Mouse (Mus musculus) stomach, embryonic 16.5 days (tissue): ENCODE data around the gene Tssk4. TPM values are rescaled to one million over a fixed set of nuclear protein-coding genes. Genes with fewer than 3 reads are reported as not detected.
A peak's percentile ranks its signal among the peaks of the same experiment; 100 is the strongest.

Source experiments
- ATAC-seq: fragments of 200-750 bp; cut with Nextera tagmentation; 2 replicates; pipeline ENCODE4 v1.8.0; 2017; ENCODE audit warnings: moderate number of reproducible peaks, moderate TSS enrichment; ENCODE audit not compliant: insufficient read depth, low FRiP score
- H3K27ac ChIP-seq: fragments of 300-500 bp; sonication (generic); 2 replicates; pipeline ENCODE4 v1.5.1; 2014; ENCODE audit warnings: low read length
- H3K27me3 ChIP-seq: fragments of 300-500 bp; sonication (generic); 2 replicates; pipeline ENCODE4 v1.6.1; 2014; ENCODE audit warnings: low read length, control low read depth, mixed read lengths; ENCODE audit not compliant: control insufficient read depth, insufficient read depth
- H3K36me3 ChIP-seq: fragments of 300-500 bp; sonication (generic); 2 replicates; pipeline ENCODE4 v1.6.1; 2014; ENCODE audit warnings: low read length; ENCODE audit not compliant: control insufficient read depth, insufficient read depth
- H3K4me1 ChIP-seq: fragments of 300-500 bp; sonication (generic); 2 replicates; pipeline ENCODE4 v1.6.1; 2014; ENCODE audit warnings: low read length, control low read depth, mixed read lengths; ENCODE audit not compliant: control insufficient read depth, insufficient read depth
- H3K4me2 ChIP-seq: fragments of 300-500 bp; sonication (generic); 2 replicates; pipeline ENCODE4 v1.6.1; 2014; ENCODE audit warnings: low read depth, low read length, mixed read lengths
- H3K4me3 ChIP-seq: fragments of 300-500 bp; sonication (generic); replicated peaks from 2 replicates; pipeline ENCODE4 v1.5.1; 2014; ENCODE audit warnings: mild to moderate bottlenecking, low read length
- H3K9ac ChIP-seq: fragments of 300-500 bp; sonication (generic); 2 replicates; pipeline ENCODE4 v1.6.1; 2014; ENCODE audit warnings: low read length
- H3K9me3 ChIP-seq: fragments of 300-500 bp; sonication (generic); replicated peaks from 2 replicates; pipeline ENCODE4 v1.6.1; 2016; ENCODE audit warnings: low read length, control low read depth; ENCODE audit not compliant: control insufficient read depth
- WGBS: fragments of 180-500 bp; shearing (Covaris S2); extraction: QIAGEN DNeasy Blood & Tissue Kit; methylation state at CpG from one replicate; pipeline ENCODE4 v1.1.7; 2014; 5-methylcytosine and 5-hydroxymethylcytosine counted together
- polyA plus RNA-seq: library from polyadenylated mRNA; unstranded; fragments of >200 nt; fragmentation: Nextera tagmentation; extraction: Ambion mirVana; gene quantifications from 2 replicates; pipeline ENCODE4 v1.2.1, GENCODE M21; 2015

Tssk4 gene
- polyA plus RNA-seq, 1 experiment from 2014 or later: 0.50 TPM

- H3K4me2 ChIP-seq: no peak overlapping the region
- H3K4me1 ChIP-seq: peaks cover 8% of the 10 kb centered on the region
- no peak overlapping the region for H3K9ac ChIP-seq
- WGBS: 45% methylated on average over 2 of the region's 2 CpGs
- H3K9me3 ChIP-seq: no peaks in the 10 kb centered on the region
- no peaks in the 10 kb centered on the region for H3K36me3 ChIP-seq
- ATAC-seq: no peak
- H3K4me3 ChIP-seq: no peak overlapping the region
- H3K27ac ChIP-seq: no peak overlapping the region
- no peaks in the 10 kb centered on the region for H3K27me3 ChIP-seq
These were observed 34.1 kb upstream of the Tssk4 start for GRCm38 (mm10) chr14:55615876-55616275.

GRCm38 (mm10) chr14:55616844-55617243 lies 33.1 kb upstream of the Tssk4 start:
- no peak overlapping the region for H3K27ac ChIP-seq
- H3K27me3 ChIP-seq: no peaks in the 10 kb centered on the region
- H3K9ac ChIP-seq: no peak overlapping the region
- no peaks in the 10 kb centered on the region for H3K36me3 ChIP-seq
- H3K9me3 ChIP-seq: no peaks in the 10 kb centered on the region
- ATAC-seq: no peak
- WGBS: 70% methylated on average over 2 of the region's 2 CpGs
- no peak overlapping the region for H3K4me2 ChIP-seq
- H3K4me1 ChIP-seq: peaks cover 8% of the 10 kb centered on the region
- H3K4me3 ChIP-seq: no peak overlapping the region

- H3K4me2 ChIP-seq: peak within 1 kb of the TSS; percentile 51
- H3K27ac ChIP-seq: no peak within 1 kb of the TSS
- peaks cover 8% of the 10 kb centered on the region for H3K4me1 ChIP-seq
- H3K9me3 ChIP-seq: no peaks in the 10 kb centered on the region
- peak within 1 kb of the TSS; percentile 46 for H3K9ac ChIP-seq
- peak within 1 kb of the TSS; percentile 32 for H3K4me3 ChIP-seq
- no peaks in the 10 kb centered on the region for H3K36me3 ChIP-seq
- no peaks in the 10 kb centered on the region for H3K27me3 ChIP-seq
- ATAC-seq: peak; percentile 88
- 17% methylated on average over 21 of the region's 21 CpGs for WGBS
These were observed 32.2 kb upstream of the Tssk4 start, which contains the start of gene Rec8 for GRCm38 (mm10) chr14:55617822-55618221. TSS of gene Rec8 (plus strand) at chr14:55618037.

GRCm38 (mm10) chr14:55618486-55619195 lies 31.3 kb upstream of the Tssk4 start:
- Histone ChIP-seq H3K27me3 (no peaks in the 10 kb centered on the region), H3K36me3 (no peaks in the 10 kb centered on the region), H3K27ac (no peak overlapping the region), H3K9me3 (no peaks in the 10 kb centered on the region), H3K4me1 (peaks cover 8% of the 10 kb centered on the region), H3K4me3 (peak overlapping the region; percentile 32), H3K4me2 (peak overlapping the region; percentile 51), H3K9ac (peak overlapping the region; percentile 46)
- ATAC-seq: peak; percentile 41; the same call in 1 of the 2 replicates
- 28% methylated on average over 22 of the region's 22 CpGs for WGBS

GRCm38 (mm10) chr14:55628077-55628827 lies 21.7 kb upstream of the Tssk4 start:
- Histone ChIP-seq H3K4me3 (no peak overlapping the region), H3K9ac (no peak overlapping the region), H3K36me3 (peaks cover 26% of the 10 kb centered on the region), H3K27me3 (no peaks in the 10 kb centered on the region), H3K4me2 (no peak overlapping the region), H3K27ac (no peak overlapping the region), H3K9me3 (no peaks in the 10 kb centered on the region), H3K4me1 (no peaks in the 10 kb centered on the region)
- ATAC-seq: no peak
- WGBS: 84% methylated on average over 27 of the region's 27 CpGs

- Histone ChIP-seq H3K4me2 (no peak overlapping the region), H3K9ac (no peak overlapping the region), H3K9me3 (no peaks in the 10 kb centered on the region), H3K27me3 (no peaks in the 10 kb centered on the region), H3K36me3 (peaks cover 30% of the 10 kb centered on the region), H3K4me3 (no peak overlapping the region), H3K27ac (no peak overlapping the region), H3K4me1 (peaks cover 4% of the 10 kb centered on the region; the same call in 1 of the 2 replicates)
- no peak for ATAC-seq
- WGBS: 51% methylated on average over 5 of the region's 5 CpGs
These were observed 20.7 kb upstream of the Tssk4 start for GRCm38 (mm10) chr14:55629312-55629711.

GRCm38 (mm10) chr14:55634874-55635522 lies 15.0 kb upstream of the Tssk4 start:
- H3K4me3 ChIP-seq: peak overlapping the region; percentile 70
- H3K27ac ChIP-seq: peak overlapping the region; percentile 47; the same call in 1 of the 2 replicates
- H3K36me3 ChIP-seq: peaks cover 24% of the 10 kb centered on the region
- no peaks in the 10 kb centered on the region for H3K27me3 ChIP-seq
- H3K9me3 ChIP-seq: no peaks in the 10 kb centered on the region
- WGBS: 2% methylated on average over 23 of the region's 23 CpGs
- H3K4me2 ChIP-seq: peak overlapping the region; percentile 86
- ATAC-seq: peak; percentile 51
- H3K4me1 ChIP-seq: peaks cover 15% of the 10 kb centered on the region
- H3K9ac ChIP-seq: peak overlapping the region; percentile 79

- WGBS: under 1% methylated on average over 33 of the region's 33 CpGs
- Histone ChIP-seq H3K4me3 (peak within 1 kb of the TSS; percentile 70), H3K4me1 (peaks cover 15% of the 10 kb centered on the region), H3K27ac (peak within 1 kb of the TSS; percentile 47; the same call in 1 of the 2 replicates), H3K27me3 (no peaks in the 10 kb centered on the region), H3K36me3 (peaks cover 29% of the 10 kb centered on the region), H3K4me2 (peak within 1 kb of the TSS; percentile 86), H3K9me3 (no peaks in the 10 kb centered on the region), H3K9ac (peak within 1 kb of the TSS; percentile 79)
- ATAC-seq: peak; percentile 75
These were observed 14.4 kb upstream of the Tssk4 start, which contains the start of gene Ipo4 for GRCm38 (mm10) chr14:55635523-55636007. TSS of gene Ipo4 (minus strand) at chr14:55635957.
